Mouse (Mus musculus) megakaryocyte, embryonic 14.5 days (primary cell): ENCODE measurements around the gene Gm47289.

Experiments
- FLI1 ChIP-seq: IDR thresholded peaks from 2 replicates; pipeline ENCODE4 v1.6.1; 2012; ENCODE audit warnings: low read length, inconsistent platforms, mixed read lengths
- GATA1 ChIP-seq: IDR thresholded peaks from 3 replicates; pipeline ENCODE4 v1.6.1; 2012; ENCODE audit warnings: mixed read lengths, low read length, inconsistent platforms, borderline replicate concordance

DNA sequence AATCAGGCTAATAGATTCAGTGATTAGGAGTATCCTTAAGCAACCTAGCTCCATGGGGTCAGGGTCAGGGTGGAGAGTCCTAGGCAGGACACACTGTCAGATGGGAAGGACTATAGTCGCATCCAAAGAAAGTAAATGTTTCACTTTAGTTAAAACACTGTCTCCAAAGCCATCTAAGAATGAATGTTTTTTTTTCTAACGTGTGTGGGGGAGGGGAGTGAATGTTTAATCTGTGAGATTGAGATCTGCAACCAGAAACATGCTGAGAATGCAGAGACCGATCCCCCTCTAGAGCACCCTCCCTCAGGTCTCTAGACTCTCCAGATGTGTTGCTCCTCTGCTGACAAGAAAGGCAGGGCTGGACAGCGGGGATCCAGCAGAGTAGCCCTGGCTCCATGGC is 48.2 kb downstream of the Gm47289 start:
- TF ChIP-seq FLI1 (no peak), GATA1 (no peak)
